Mouse (Mus musculus): ENCODE measurements around the gene Gm8300. TPM values are rescaled to one million over a fixed set of nuclear protein-coding genes. Genes with fewer than 3 reads are reported as not detected.
"Not testable (repeated sequence)": the region's sequence is repeated elsewhere in the genome, so short reads cannot be mapped to it uniquely, and the experiment has no call there.

The Gm8300 gene
- polyA plus RNA-seq (2015; fragmentation: Nextera tagmentation; extraction: Ambion mirVana) = not detected in 2 replicates

GRCm38 (mm10) chr12:87514016-87514415, at the start of gene Gm8300:
Gm8300 (plus strand) TSS chr12:87514316.
- not testable (repeated sequence) for H3K4me1 ChIP-seq (ENCODE audit: control insufficient read depth, low read depth, low read length); ATAC-seq (ENCODE audit: low read depth); H3K9me3 ChIP-seq (replicated peaks; ENCODE audit: control insufficient read depth, low read length); H3K27ac ChIP-seq (ENCODE audit: low read length); H3K4me3 ChIP-seq (ENCODE audit: low read depth, low read length); H3K9ac ChIP-seq (ENCODE audit: low read depth, low read length); H3K36me3 ChIP-seq (ENCODE audit: control insufficient read depth, insufficient read depth); H3K27me3 ChIP-seq (ENCODE audit: control insufficient read depth, insufficient read depth, low read depth, low read length); H3K4me2 ChIP-seq (ENCODE audit: low read depth, low read length)
- WGBS (ENCODE audit: insufficient replicate concordance) = 58% methylated on average over 4 of the region's 4 CpGs

DNA sequence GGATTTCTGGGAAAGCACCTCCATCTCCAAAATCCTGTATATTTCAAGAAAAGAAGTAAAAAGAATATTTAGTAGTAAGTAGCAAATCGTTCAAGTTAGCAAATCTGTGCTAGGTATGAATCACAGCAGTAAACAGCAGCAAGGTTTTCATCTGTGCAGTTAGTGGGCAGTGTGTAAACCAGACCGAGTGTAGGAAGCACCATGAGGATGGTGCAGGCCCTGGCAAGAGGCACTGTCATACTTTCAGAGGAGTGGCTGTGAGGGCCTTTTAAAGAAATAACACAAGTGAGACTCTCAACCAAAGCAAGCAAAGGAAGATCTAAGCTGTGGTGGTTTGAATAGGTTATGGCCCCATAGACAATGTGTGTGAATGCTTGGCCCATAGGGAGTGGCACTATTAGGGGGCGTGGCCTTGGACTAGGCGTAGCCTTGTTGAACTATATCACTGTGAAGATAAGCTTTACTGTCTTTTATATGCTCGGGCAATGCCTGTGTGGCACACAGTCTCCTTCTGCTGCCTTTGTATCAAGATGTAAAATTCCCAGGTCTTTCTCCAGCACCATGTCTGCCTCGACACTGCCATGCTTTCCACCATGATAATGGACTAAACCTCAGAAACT, 49.3 kb upstream of the Gm8300 start:
- peak; percentile 89 for ATAC-seq (ENCODE audit: low read depth)
- Histone ChIP-seq H3K36me3 (ENCODE audit: control insufficient read depth, insufficient read depth) (peaks cover 47% of the 10 kb centered on the region), H3K9ac (ENCODE audit: low read depth, low read length) (no peak overlapping the region), H3K9me3 (replicated peaks; ENCODE audit: control insufficient read depth, low read length) (no peaks in the 10 kb centered on the region), H3K4me3 (ENCODE audit: low read depth, low read length) (no peak overlapping the region), H3K4me2 (ENCODE audit: low read depth, low read length) (no peak overlapping the region), H3K27ac (ENCODE audit: low read length) (no peak overlapping the region), H3K27me3 (ENCODE audit: control insufficient read depth, insufficient read depth, low read depth, low read length) (no peaks in the 10 kb centered on the region), H3K4me1 (ENCODE audit: control insufficient read depth, low read depth, low read length) (peaks cover 6% of the 10 kb centered on the region)
- WGBS (ENCODE audit: insufficient replicate concordance) = 49% methylated on average over 6 of the region's 6 CpGs

DNA sequence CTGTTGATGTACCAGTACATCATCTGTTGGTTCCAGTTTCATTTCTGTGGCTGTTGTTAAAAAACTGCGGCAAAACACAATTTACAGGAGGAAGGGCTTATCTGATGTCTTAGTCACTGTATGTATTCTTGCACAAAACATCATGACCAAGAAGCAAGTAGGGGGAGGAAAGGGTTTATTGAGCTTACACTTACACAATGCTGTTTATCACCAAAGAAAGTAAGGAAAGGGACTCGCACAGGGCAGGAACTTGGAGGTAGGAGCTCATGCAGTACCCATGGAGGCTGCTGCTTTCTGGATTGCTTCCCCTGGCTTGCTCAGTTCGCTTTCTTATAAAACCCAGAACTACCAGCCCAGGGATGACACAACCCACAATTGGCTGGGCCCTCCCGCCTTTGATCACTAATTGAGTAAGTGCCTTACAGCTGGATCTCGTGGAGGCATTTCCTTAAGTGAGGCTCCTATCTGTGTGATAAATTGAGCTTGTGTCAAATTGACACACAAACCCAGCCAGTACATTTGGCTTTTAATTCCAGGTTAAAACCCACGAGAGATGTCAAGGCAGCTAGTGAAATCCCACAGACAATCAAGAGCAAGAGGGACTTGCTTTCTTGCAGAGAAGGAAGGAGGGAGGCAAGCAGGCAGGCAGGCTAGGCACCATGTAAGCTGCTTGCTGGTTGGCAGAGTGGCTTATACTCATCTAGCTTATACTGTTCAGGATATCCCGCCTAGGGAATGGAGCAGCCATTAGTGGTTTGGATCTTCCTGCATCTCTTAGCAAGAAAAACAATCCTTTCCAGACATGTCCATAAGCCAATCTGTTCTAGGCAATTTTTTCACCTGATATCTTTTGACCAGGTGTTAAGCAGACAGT, 43.6 kb upstream of the Gm8300 start:
- Histone ChIP-seq H3K4me2 (ENCODE audit: low read depth, low read length) (peak overlapping the region; percentile 75), H3K9ac (ENCODE audit: low read depth, low read length) (peak overlapping the region; percentile 89), H3K4me3 (ENCODE audit: low read depth, low read length) (peak overlapping the region; percentile 87), H3K4me1 (ENCODE audit: control insufficient read depth, low read depth, low read length) (peaks cover 13% of the 10 kb centered on the region), H3K36me3 (ENCODE audit: control insufficient read depth, insufficient read depth) (peaks cover 13% of the 10 kb centered on the region), H3K27me3 (ENCODE audit: control insufficient read depth, insufficient read depth, low read depth, low read length) (no peaks in the 10 kb centered on the region), H3K9me3 (replicated peaks; ENCODE audit: control insufficient read depth, low read length) (no peaks in the 10 kb centered on the region), H3K27ac (ENCODE audit: low read length) (0 out of 2 replicates have a peak overlapping the region, but pooled peaks have one; percentile 31)
- WGBS (ENCODE audit: insufficient replicate concordance) = 37% methylated on average over 7 of the region's 7 CpGs
- ATAC-seq (ENCODE audit: low read depth) = no peak

GRCm38 (mm10) chr12:87471421-87471963, 42.6 kb upstream of the Gm8300 start:
- Histone ChIP-seq H3K4me3 (ENCODE audit: low read depth, low read length) (peak overlapping the region; percentile 87), H3K4me1 (ENCODE audit: control insufficient read depth, low read depth, low read length) (peaks cover 13% of the 10 kb centered on the region), H3K4me2 (ENCODE audit: low read depth, low read length) (peak overlapping the region; percentile 75), H3K27me3 (ENCODE audit: control insufficient read depth, insufficient read depth, low read depth, low read length) (no peaks in the 10 kb centered on the region), H3K36me3 (ENCODE audit: control insufficient read depth, insufficient read depth) (peaks cover 8% of the 10 kb centered on the region), H3K27ac (ENCODE audit: low read length) (peak overlapping the region; percentile 69), H3K9ac (ENCODE audit: low read depth, low read length) (peak overlapping the region; percentile 89), H3K9me3 (replicated peaks; ENCODE audit: control insufficient read depth, low read length) (no peaks in the 10 kb centered on the region)
- 0% methylated on average over 19 of the region's 19 CpGs for WGBS (ENCODE audit: insufficient replicate concordance)
- ATAC-seq (ENCODE audit: low read depth) = no peak

DNA sequence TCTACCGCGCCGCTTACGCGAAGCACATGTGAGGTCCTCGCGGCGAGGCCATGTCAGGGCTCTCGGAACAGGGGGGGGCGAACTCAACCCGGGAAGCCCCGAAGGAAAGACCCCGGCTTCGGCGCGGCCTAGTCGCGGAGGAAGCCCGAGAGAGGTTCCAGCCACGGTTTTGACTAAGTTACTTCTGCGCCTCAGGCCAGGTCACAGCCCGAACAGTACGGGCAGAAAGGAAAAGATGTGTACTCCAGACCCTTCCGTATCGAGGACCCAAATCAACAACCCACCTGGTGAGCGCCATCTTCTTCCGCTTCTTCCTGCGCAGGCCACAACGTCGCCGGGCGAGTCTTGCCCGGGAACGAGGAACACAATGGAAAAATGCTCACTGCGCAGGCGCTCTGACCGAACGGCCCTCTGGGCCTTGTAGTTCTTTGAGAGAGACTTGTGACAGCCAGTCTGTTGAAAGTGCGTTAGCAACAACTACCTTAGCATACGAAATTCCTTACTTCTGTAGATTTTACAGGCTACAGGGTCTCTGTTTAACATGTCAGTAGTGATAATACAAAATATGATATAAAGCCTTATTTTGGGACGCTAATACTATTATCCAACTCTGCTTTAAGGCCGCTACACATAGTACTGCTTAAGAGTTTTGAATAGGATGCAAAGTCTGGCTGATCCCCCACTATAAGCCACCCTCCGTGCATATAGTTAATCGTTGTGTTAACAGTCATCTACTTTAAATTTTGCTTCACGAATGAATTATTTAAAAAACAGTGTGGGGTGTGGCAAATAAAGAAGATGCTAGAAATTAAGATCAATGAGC, 41.9 kb upstream of the Gm8300 start, which contains the start of gene Snw1:
TSS of gene Snw1 (minus strand) at position 311 of the 823 bp plus-strand sequence.
- peak within 1 kb of the TSS; percentile 87 for H3K4me3 ChIP-seq (ENCODE audit: low read depth, low read length)
- peak within 1 kb of the TSS; percentile 75 for H3K4me2 ChIP-seq (ENCODE audit: low read depth, low read length)
- no peaks in the 10 kb centered on the region for H3K27me3 ChIP-seq (ENCODE audit: control insufficient read depth, insufficient read depth, low read depth, low read length)
- H3K9me3 ChIP-seq (replicated peaks; ENCODE audit: control insufficient read depth, low read length) = no peaks in the 10 kb centered on the region
- H3K36me3 ChIP-seq (ENCODE audit: control insufficient read depth, insufficient read depth) = peaks cover 6% of the 10 kb centered on the region; the same call in 1 of the 2 replicates
- ATAC-seq (ENCODE audit: low read depth) = peak; percentile 98
- H3K27ac ChIP-seq (ENCODE audit: low read length) = peak within 1 kb of the TSS; percentile 69
- 3% methylated on average over 45 of the region's 45 CpGs for WGBS (ENCODE audit: insufficient replicate concordance)
- H3K9ac ChIP-seq (ENCODE audit: low read depth, low read length) = peak within 1 kb of the TSS; percentile 89
- H3K4me1 ChIP-seq (ENCODE audit: control insufficient read depth, low read depth, low read length) = peaks cover 13% of the 10 kb centered on the region

GRCm38 (mm10) chr12:87474756-87475155, 39.4 kb upstream of the Gm8300 start:
- ATAC-seq (ENCODE audit: low read depth) = no peak
- 56% methylated on average over 3 of the region's 3 CpGs for WGBS (ENCODE audit: insufficient replicate concordance)
- no peak overlapping the region for H3K4me3 ChIP-seq (ENCODE audit: low read depth, low read length)
- no peaks in the 10 kb centered on the region for H3K36me3 ChIP-seq (ENCODE audit: control insufficient read depth, insufficient read depth)
- no peaks in the 10 kb centered on the region for H3K27me3 ChIP-seq (ENCODE audit: control insufficient read depth, insufficient read depth, low read depth, low read length)
- no peak overlapping the region for H3K9ac ChIP-seq (ENCODE audit: low read depth, low read length)
- no peak overlapping the region for H3K4me2 ChIP-seq (ENCODE audit: low read depth, low read length)
- H3K4me1 ChIP-seq (ENCODE audit: control insufficient read depth, low read depth, low read length) = peaks cover 13% of the 10 kb centered on the region
- no peaks in the 10 kb centered on the region for H3K9me3 ChIP-seq (replicated peaks; ENCODE audit: control insufficient read depth, low read length)
- H3K27ac ChIP-seq (ENCODE audit: low read length) = no peak overlapping the region

DNA sequence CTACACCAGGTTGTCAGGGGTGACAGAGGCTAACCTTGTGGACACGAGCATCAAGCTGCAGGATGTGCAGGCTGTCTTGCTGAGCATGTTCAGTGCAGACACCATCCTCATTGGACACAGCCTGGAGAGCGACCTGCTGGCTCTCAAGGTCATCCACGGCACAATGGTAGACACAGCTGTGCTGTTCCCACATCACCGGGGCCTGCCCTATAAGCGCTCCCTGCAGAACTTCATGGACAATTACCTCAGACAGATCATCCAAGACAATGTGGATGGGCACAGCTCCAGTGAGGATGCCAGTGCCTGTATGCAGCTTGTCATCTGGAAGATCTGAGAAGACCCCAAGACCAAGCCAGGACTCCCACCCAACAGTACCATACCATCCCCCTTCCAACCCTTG, 31.6 kb upstream of the Gm8300 start:
- ATAC-seq (ENCODE audit: low read depth); H3K36me3 ChIP-seq (ENCODE audit: control insufficient read depth, insufficient read depth); H3K4me1 ChIP-seq (ENCODE audit: control insufficient read depth, low read depth, low read length); H3K9ac ChIP-seq (ENCODE audit: low read depth, low read length); H3K27ac ChIP-seq (ENCODE audit: low read length); H3K27me3 ChIP-seq (ENCODE audit: control insufficient read depth, insufficient read depth, low read depth, low read length); H3K4me3 ChIP-seq (ENCODE audit: low read depth, low read length); H3K4me2 ChIP-seq (ENCODE audit: low read depth, low read length); H3K9me3 ChIP-seq (replicated peaks; ENCODE audit: control insufficient read depth, low read length): not testable (repeated sequence)
- WGBS (ENCODE audit: insufficient replicate concordance) = 65% methylated on average over 5 of the region's 5 CpGs

DNA sequence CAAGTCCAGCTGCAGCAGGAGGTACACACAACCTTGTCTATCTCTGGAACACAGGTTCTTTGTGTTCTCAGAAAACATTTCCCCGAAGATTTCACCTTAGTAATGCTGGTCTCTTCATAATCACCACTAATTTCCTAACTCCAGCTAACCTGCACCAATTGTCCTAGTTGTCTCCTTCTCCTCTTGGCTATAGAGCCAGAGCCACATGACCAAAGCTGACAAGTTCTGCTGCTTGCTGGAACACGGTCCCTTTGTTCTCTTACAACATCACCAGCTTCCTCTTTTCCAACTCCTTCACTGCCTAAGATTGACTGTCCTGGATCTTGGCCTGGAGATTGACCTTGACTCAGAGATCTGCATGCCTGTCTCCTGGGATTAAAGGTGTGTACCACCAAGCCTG, 25.4 kb upstream of the Gm8300 start:
- 24% methylated on average over 2 of the region's 2 CpGs for WGBS (ENCODE audit: insufficient replicate concordance)
- not testable (repeated sequence) for H3K9ac ChIP-seq (ENCODE audit: low read depth, low read length); H3K27ac ChIP-seq (ENCODE audit: low read length); H3K4me1 ChIP-seq (ENCODE audit: control insufficient read depth, low read depth, low read length); H3K36me3 ChIP-seq (ENCODE audit: control insufficient read depth, insufficient read depth); ATAC-seq (ENCODE audit: low read depth); H3K27me3 ChIP-seq (ENCODE audit: control insufficient read depth, insufficient read depth, low read depth, low read length); H3K4me2 ChIP-seq (ENCODE audit: low read depth, low read length); H3K9me3 ChIP-seq (replicated peaks; ENCODE audit: control insufficient read depth, low read length); H3K4me3 ChIP-seq (ENCODE audit: low read depth, low read length)
